Mouse (Mus musculus) cerebral cortex, adult 2 months (tissue): Measurements from ENCODE around the gene Rpl26.

Experiments used
- whole genome bisulfite sequencing: fragments of 180-500 bp; shearing (Covaris S2); methylation state at CpG from one replicate; pipeline ENCODE4 v1.1.7; 2018; 5-methylcytosine and 5-hydroxymethylcytosine counted together

The Rpl26 gene

DNA sequence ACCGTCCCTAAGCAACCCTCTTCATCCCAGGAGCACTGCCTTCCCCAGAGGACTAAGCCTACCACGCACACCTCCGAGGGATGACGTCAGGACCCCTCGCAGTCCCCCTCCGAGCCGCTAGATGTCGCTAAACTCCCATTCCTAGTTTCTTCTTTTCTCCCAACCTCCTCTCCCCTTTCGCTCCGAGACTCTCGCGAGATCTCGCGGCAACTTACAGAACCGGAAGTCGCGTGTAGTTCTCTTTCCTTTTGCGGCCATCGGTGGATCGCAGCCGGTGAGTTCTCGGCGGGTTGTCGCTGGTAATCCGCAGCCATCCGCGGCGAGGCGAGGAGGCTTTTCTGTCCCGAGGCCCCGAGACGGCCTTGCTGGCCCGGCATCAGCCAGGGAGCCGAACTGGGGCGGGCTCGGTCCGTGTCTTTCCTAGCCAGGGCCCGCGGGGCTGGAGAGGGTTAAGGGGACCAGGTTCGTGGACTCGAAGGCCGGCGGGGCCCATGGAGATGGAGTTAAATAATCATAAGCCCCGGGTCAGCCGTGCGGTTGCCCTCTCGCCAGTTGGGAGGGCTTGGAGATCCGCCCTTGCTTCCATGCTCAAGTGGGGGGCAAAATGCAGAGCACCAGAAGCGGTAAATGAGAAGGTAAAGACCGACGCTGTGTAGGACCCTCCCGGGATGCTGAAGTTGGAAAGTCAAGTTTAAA lies at the start of gene Rpl26:
Gene Rpl26, plus strand, starts transcription at position 233 of the 696 bp plus-strand sequence.
- WGBS, result under 1% methylated on average over 52 of the region's 52 CpGs

DNA sequence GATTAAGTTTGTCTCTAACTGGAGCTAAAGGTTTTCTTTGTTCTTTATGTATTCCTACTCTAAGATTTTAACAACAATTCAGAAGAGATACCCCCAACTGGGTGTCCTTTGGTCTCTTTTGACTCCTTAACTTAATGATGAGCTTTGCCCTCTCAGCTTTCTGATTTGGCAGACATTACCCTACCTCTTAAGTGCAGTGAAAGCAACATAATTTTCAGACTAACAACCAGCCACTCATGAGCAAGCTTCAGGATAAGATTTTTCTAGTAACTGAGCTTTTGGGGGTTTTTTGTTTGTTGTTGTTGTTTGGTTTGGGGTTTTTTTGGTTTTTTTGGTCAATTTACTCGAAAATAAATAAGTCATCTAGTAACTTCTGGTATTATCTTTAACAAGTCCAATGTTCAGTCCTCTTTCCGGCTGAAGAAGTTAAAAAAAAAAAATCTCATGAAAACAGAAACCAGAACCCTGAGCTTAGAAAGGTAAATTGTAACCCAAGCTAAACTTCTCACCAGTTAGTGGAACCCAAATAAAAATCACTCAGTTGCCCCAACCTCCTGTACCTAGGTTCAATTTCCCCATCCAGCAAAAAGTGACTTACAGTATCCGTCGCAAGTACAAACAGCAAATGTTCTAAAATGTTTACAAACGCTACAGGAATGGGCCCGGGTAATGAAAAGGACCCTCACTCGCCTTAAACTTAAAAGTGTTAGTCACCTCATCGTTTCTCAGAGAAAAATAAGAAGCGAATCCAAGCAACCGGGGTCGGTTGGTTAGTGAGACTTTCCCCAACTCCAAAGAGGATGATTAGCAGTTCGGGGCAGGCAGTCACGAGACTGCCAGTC lies 49.5 kb upstream of the Rpl26 start:
- 1% methylated on average over 13 of the region's 13 CpGs for WGBS

DNA sequence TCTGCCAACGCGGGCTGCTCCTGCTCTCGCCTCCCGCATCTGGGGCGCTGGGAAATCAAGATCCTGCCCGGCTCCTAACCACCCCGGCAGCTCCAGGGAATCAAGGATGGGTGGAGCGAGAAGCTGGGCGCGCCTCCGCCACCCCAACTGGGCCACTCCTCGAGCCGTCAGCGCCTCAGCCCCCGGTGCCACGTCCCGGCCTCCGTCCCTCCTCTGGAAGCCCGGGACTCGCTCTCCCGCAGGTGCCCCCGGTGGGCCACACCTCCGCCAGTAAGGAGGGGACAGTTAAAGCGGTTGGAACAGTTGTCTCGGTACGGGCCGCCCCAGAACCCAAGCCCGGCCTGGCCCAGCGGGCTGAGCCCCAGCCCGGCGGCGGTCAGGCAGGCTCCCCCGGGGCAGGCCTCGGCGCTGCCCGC lies 48.9 kb upstream of the Rpl26 start:
- 0% methylated on average over 36 of the region's 36 CpGs for WGBS

DNA sequence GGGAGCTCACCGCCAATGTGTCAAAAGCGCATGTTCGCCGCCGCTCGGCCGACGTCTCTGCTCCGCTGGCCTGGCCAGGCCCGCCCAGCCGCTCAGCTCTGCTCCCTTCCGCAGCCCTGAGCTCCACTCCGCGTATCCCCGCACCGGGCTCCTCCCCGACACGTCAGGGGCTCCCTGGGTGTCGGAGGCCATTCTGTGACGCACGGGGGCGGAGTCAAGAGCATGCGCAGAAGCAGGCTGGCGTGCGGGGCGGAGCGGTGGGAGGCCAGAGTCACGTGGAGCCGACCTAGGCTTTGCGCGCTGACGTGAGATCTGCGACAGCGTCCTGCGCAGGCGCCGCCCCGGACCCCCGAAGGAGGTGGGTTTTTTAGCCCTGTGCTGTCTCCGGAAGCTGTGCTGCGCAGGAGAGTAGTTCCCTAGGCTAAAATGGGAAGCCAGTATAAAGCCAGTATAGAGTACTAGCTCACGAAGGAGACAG lies 48.4 kb upstream of the Rpl26 start:
- under 1% methylated on average over 42 of the region's 42 CpGs for WGBS

DNA sequence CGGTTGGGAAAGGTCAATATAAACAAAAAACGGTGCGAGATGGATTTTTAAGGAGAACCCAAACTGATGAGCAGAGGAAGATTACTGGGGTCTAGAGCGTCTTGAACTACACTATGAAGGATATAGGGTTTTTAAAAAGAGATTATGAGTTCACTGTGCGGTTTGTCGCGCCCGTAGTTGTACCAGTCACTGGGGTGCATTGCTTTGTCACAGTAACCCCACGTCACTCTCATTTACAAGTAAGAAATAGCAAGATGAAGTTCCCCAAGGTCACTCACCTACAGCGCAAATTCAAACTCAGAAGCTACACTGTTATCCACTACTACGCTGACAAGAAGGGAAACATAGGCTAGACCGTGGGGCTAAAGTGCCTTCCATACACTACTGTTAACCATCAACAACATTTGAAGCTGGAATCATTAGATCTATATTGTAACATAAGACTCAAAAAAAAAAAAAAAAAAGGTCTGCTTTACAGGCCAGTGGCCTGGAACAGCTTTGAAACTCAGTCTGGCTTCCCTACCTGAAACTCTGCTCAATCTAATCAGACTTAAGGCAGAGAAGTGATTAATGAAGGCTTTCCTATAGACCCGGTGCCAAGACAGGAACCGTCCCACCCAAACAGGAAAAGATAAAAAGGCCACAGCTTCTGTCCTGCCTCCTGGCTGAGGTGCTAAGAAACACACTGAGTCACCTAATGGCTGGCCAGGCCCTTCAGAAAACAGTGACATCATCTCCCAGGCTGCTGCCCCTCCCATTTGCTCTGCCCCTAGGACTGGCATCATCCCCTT lies 47.6 kb upstream of the Rpl26 start:
- 32% methylated on average over 14 of the region's 14 CpGs for WGBS

DNA sequence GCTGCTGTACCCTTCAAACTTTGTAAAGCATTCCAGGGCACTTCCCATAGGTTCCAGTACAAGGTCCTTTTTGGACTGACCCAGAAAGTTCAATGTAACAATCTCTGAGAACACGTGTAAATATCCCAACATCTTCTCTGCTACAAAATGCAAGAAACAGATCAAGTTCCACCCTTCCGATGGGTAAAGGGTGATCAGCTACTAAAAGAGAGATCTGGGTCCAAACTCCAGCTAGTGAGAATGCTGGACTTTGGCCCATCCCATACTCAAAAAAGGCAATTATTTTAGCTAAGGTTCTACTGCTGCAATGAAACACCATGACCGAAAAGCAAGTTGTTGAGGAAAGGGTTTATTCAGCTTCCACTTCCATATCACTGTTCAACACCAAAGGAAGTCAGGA lies 46.8 kb upstream of the Rpl26 start:
- 86% methylated on average over 3 of the region's 3 CpGs for WGBS

DNA sequence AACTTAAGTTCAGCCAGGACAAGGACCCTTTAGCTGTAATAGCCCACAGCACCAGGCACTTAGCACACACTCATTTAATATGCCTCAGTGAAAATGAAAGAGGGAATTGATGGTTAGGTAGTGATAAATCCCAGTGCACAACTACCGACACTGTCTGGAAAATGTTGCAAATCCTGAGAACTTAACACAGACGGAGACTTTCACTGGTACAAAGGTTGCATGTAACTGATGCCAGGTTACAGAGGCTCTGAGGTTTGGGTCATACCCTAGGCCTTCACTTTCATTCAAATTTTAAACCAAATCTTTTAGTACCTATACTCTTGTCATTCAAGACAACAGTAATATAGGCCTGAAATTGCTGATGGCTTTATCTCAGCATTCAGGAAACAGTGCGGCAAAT lies 44.1 kb upstream of the Rpl26 start:
- 95% methylated on average over 3 of the region's 3 CpGs for WGBS

DNA sequence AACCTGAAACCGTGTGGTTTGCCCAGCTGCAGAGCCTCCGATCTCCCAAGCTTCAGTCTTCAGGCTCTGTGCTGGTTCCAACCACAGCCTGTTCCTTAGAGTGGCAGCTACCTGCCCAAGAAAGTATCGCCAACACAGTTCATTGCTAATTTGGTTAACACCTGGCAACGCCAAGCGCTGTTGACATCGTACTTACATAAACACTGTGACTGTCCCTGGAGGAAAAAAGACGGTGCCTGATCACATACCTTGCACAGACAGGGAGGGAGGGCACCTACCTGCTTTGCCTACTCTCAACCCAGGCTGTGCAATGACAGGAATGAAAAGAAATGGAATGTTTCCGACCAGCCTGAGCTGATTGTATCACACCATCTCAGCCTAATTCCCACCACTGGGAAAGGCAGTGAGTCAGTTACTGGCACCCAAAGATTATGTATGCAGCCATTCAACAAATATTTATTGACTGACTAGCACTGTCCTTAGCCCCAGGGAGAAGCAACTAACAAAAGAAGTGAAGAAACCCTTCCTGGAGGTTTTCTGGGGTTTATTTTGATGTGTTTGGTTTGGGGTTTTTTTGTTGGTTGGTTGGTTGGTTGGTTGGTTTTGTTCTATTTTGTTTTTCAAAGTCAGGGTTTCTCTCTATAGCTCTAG lies 41.3 kb upstream of the Rpl26 start:
- 84% methylated on average over 8 of the region's 8 CpGs for WGBS

DNA sequence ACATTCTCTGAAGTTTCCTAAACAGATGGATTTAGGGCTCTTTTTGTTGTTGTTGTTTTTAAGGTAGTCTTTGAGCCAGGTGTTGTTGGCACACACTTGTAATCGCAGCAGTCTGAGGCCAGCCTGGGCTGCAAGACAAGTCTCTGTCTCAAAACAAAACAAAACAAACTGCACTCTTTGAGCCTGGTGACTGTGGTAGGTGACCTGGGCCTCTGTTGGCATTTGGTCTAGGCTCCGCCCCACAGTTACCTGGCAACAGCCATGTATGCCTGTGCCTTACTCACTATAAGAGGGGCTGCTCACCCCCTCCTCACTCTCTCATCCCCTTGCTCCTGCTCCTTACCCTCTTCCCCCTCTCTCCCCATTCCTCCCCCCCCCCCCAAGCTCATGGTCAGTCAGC lies 39.1 kb upstream of the Rpl26 start:
- WGBS, result 72% methylated on average over 2 of the region's 2 CpGs

DNA sequence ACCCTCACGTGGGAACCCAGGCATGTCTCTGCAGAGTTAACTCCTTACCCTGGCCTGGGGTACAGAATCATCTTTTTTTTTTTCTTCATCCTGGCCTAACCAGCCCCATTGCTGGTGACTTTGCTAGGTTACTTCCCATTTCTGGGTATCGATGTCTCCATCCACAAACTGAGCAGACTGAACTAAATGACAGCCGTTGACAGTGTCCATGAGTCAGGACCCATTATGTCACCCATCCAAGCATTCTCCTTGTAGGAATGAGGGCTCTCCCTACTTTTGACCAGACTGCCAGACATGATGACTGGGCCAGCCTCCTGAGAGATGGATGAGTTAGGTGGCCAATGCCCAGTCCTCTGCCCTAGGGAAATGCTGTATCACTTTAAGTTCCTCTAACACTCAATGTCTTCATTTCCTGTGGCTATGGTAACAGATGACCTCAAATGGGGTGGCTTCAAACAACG lies 37.7 kb upstream of the Rpl26 start:
- 63% methylated on average over 4 of the region's 4 CpGs for WGBS

DNA sequence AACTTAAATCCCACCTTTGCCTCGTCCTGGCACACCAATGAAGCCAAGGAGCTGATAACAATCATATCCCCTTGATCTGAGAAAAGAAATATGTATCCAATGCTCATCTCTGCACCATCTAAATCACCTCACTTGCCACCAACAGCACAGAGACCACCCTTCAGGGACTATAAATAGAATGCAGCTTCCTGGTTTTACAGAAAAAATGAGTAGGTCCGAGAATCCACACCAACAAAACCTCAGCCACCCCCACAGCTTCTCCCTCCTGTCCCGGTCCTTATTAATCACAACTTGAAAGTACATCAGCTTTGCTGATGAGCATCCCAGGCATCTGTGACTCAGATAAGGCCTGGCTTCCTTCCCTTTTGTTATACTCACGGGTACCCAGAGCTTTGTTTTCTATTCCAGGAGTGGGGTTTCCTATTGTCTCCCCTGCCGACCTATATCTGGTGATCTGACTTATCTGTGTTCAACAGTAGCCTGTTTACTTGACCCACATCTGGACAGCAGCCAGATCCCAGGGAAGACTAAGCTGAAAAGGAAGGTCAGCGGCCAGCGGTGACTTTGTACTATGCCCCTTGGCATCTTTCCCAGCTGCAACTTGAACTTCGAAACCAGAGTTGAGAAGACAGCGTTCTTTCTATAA lies 36.7 kb upstream of the Rpl26 start:
- WGBS, result 46% methylated on average over 9 of the region's 9 CpGs

DNA sequence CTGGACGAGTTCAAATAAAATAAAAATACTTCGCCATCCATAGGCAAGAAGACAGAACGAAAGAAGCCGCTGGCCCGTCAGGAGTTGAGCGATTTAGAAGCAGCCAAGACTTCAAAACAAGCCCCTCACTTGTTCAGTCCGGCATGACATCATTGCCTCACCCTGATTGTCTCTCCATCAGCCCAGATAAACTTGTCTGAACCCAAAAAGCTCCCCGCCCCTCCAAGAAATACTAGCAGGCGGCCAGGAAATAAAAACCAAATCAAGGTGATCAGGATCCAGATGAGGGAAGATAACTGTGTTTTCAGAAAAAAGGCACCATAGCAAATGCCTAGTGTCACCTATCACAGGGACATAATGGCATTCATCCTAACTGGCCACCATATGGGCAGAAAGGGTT lies 30.1 kb upstream of the Rpl26 start:
- 78% methylated on average over 9 of the region's 9 CpGs for WGBS

DNA sequence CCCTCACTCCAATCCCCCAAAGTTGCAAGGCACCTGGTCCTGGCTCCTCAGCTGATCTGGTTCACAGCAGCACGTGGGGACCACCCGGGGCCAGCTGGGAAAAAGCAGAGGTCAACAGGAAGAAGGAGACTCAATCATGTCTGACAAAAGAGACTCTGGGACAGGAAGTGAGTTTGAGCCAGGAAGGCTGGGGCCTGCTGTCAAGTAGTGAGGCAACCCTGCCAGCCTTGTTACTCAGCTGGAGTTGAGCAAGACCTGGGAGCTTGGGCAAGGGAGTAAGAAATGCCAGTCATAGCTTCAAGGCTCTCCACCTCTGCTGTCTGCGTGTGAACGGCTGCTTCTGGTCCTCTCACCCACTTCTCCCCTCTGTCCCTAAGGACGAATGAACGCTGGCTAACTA lies 29.6 kb upstream of the Rpl26 start, which contains the start of gene Ndel1:
Gene Ndel1, minus strand, starts transcription at position 111 of the 400 bp plus-strand sequence.
- 52% methylated on average over 6 of the region's 6 CpGs for WGBS

DNA sequence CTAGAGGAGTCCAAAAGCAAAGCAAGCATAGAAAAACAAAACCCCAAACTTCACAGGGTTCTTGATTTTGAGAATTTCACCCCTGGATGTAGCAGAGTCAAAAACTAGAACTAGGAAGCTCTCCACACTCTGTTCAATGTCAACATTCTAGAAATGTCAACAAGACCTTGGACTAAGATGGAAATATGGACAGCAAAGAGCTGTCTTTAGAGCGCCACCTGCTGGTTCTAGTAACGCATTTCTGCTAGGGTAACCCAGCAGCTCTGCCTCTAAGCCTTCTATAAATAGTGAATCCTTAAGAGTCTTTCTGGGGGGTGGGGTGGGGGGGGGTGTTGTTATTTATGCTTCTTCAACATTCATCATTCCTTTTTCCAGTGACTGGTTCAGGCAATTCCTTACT lies 26.5 kb upstream of the Rpl26 start:
- WGBS, result 0% methylated on average over 2 of the region's 2 CpGs

DNA sequence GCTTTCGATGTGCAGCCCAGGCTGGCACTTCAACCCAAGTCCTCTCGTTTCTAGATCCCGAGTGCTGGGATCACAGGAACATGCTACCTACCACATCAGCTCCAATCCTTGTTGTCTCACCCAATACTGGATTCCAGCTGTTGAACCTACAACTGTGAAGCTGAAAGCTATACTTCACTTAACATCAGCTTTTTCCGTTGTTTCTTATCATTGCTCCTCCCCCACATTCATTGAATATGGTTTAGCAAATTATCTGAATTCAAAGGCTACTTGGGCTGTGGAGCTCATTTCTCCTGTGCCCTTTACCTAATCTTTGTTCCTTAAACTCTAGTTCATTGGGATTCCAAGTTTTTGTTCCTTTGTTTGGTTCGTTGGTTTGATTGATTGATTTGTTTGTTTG lies 22.6 kb upstream of the Rpl26 start:
- 92% methylated on average over 5 of the region's 5 CpGs for WGBS

DNA sequence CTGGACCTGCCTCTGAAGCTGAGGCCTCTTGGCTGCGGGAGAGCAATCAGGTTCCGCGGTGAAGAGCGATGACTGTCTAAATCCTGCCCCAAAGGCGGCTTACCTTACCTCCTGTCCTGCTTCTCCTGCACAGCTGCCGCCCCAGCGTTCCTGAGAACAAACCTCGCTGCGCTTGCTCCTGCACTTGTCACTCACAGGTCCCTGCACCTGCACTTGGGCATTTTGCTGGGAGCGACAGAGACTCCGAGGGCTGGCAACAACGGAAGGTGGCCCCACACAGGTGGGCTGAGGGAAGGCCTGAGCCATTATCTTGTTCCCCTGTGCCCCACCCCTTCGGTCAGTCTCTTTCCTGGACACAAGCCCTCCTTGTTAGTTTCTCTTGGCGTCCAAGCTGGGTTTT lies 19.3 kb upstream of the Rpl26 start:
- WGBS, result 55% methylated on average over 14 of the region's 14 CpGs

DNA sequence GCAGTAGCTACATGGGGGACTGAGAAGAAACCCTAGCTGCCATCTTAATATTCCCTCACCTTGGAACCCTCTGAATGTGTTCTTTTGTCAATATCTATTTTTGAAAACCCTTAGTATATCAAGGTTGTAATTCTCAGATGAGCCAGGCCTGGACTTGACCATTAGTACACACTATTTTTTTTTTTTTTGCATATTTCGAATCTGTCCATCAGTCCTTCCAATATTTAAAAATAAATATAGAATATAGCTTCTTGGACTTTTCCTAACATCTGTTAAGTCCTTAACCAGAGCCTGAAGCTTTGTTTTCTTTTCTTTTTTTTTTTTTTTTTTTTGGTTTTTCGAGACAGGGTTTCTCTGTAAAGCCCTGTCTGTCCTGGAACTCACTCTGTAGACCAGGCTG lies 17.5 kb upstream of the Rpl26 start:
- 82% methylated on average over 2 of the region's 2 CpGs for WGBS

DNA sequence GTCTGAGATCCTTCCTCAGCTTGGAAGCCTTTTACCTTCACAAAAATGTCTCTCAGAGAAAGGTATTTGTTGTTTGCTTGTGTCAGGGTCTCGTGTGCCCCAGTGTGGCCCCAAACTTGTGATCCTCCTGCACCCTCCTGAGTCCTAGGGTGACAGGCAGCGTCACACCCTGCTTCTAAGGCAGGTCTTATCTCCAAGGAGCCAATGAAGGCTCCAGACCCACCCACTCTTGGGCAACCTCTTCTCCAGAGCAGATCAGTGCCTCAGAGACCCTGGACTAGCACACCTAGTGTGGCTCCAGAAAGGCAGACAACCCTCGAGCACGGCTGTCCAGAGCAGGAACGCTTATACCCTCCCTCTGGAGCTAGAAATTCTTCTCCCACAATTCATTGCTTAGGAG lies 17.0 kb upstream of the Rpl26 start:
- WGBS, result 86% methylated on average over 5 of the region's 5 CpGs

DNA sequence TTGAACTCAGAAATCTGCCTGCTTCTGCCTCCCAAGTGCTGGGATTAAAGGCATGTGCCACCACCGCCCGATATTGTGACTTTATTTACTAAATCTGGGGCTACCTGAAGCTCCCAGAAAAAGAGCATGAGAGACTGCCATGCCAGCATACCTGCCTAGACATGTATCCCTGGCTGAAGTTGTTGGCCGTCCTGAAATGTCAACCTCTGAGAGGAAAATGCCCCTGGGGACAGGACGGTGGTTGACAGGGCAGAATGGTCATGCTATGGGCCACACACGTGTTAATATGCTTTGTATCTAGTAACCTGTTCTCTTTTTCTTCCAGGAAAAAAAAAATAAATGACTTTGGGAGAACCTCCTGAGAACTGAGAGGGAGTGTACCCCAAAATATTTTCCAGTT lies 15.3 kb upstream of the Rpl26 start:
- WGBS, result 88% methylated on average over 5 of the region's 5 CpGs

DNA sequence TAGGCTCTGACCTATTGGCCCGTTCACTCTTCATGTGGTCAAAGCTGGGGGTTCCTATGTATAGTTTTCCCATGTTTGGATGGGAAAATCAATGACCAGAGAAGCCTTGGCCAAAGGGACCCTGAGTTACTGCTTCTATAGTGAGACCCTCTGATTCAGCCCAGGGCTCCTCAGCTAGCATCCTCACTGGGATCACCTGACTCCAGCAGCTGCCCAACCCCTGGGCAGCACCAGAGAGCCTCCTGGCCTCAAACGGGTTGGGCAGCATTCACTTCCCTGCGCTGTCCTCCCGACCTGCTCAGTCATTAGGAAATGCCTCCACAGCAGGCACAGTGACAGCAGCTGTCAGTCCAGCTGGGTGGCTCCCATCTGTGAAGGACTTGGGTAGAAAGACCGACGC lies 13.1 kb upstream of the Rpl26 start, which contains the start of gene Rnf222:
Gene Rnf222, plus strand, starts transcription at position 301 of the 400 bp plus-strand sequence.
- WGBS, result 38% methylated on average over 6 of the region's 6 CpGs

DNA sequence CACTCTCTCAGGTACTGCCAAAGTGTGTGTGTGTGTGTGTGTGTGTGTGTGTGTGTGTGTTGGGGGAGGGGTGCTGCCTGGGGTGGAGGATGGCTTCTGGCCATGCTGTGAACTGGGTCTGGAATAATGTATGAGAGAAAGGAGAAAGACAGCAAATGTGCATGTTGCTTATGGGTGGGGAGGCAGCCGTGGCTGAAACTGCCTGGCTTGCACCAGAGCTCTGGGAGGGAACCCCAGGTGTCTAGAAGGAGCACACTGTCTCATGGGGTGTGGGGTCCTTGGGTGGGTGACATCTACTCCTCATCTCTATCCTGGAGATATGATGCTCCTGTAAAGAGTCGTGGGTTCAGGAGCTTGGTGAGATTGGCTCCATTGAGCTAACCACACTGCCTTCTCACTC lies 12.7 kb upstream of the Rpl26 start:
- WGBS, result 78% methylated on average over 2 of the region's 2 CpGs
